Mouse (Mus musculus) C2C12 (cell line): ENCODE results near the gene Msln.

Experiments used
- CEBPB ChIP-seq: IDR thresholded peaks from one replicate; pipeline ENCODE4 v1.6.1; 2011; ENCODE audit warnings: low read depth, mild to moderate bottlenecking, control low read depth, moderate library complexity
- CTCF ChIP-seq: IDR thresholded peaks from one replicate; pipeline ENCODE4 v1.5.1; 2011; ENCODE audit not compliant: control insufficient read depth, insufficient read depth, insufficient read length
- MYOD1 ChIP-seq: IDR thresholded peaks from one replicate; pipeline ENCODE4 v1.6.1; 2011; ENCODE audit warnings: low read depth; ENCODE audit not compliant: control insufficient read depth, insufficient read length

- TF ChIP-seq CTCF: no peak
- no peak for TF ChIP-seq MYOD1
- TF ChIP-seq CEBPB: no peak
These were observed 38.0 kb downstream of the Msln start for GRCm38 (mm10) chr17:25716130-25716529.
